Mouse (Mus musculus) testis, postnatal 14 days (tissue): ENCODE measurements at regions not wholly inside any gene's neighbourhood (a gene's known extent, or its start where the extent isn't known, plus 50 kb on each side); places are given as distances from the start of the nearest gene placed in this dataset.
A peak's percentile ranks its signal among the peaks of the same experiment; 100 is the strongest.

Experiments
- DNase-seq: peaks from one replicate; pipeline ENCODE4 v3.0.0; 2021; ENCODE audit warnings: low spot score

DNA sequence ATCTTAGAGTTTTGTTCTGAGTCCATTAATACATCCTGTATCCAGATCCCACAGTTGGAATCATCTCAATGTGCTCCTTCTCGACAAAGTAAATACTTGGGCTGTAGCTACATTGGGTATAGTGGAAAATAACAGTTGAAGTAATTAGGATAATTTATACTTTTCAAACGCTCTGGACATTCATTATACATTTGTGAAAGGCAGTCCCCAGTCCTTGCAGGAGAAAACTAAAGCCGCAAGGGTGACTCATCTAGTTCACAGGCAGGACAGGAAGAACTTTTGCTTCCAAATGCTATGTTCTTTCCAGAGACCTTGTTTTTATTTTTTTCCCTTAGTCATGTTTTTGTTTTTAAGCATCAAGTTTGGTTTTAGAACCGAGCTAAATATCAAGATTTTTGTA is 218.8 kb downstream of the Gpr37 start:
- no peak for DNase-seq

DNA sequence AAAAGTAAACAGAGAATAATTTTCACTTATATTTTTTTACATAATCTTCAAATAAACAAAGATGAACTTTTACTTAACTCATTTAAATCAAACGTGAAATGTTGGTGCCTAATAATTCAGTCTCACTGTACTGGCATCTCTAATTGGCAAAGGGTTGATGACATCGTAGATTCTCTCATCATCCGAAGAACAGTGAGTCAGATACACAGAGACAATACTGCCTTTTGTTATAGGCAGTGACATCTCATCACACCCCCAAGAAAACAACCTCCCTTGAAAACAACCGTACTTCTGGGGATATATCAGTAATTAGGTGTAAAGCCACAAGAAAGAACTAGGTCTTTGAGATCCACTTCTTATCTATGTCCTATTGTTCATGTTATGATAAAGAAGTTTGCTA is 227.5 kb downstream of the Gpr37 start:
- DNase-seq: no peak

DNA sequence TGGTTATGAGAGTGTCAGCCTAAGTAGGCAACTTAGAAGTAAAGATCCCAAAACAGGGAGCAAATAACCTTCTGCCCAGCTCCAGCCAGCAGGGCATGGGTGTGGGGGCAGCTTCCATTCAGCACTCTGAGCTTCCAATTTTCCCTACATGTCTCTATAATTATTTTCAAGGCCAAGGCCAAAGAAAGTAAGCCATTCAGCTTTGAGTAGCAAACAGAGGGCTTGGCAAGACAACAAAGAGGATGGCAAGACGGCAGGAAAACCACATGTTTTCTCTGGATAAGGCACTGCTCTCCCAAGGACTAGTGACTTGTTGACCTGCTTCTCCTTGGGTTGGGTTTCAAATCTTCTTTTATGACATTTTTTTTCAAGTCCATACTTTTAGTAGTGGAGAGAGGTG is 240.1 kb downstream of the Gpr37 start:
- DNase-seq: peak; percentile 62

- no peak for DNase-seq
These were observed 240.6 kb downstream of the Gpr37 start for GRCm38 (mm10) chr6:25449968-25450367.

- DNase-seq: no peak
These were observed 245.1 kb downstream of the Gpr37 start for GRCm38 (mm10) chr6:25445351-25445940.

- DNase-seq: no peak
These were observed 246.4 kb downstream of the Gpr37 start for GRCm38 (mm10) chr6:25444092-25444491.

DNA sequence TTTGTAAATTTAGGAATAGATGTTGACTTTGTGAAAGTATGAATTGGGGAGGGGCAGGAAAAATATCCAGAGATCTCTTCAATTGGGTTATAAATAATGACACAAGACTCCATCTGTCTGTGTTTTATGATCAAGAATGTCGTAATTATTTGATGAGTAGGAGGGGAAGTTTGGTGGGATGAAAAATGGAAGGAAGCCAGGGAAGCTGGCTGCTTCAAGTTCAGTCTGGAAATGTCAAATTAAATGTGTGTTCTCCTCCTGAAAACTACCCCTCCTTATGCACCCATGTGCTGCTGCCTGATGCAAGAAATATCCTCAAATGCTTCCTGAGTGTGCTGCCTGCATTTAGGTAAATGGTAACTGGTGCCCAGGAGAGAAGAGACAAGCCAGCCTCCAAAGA is 246.8 kb downstream of the Gpr37 start:
- no peak for DNase-seq

- DNase-seq: no peak
These were observed 248.4 kb downstream of the Gpr37 start for GRCm38 (mm10) chr6:25442096-25442495.

GRCm38 (mm10) chr6:25437875-25438274 is 252.7 kb downstream of the Gpr37 start:
- DNase-seq: no peak

DNA sequence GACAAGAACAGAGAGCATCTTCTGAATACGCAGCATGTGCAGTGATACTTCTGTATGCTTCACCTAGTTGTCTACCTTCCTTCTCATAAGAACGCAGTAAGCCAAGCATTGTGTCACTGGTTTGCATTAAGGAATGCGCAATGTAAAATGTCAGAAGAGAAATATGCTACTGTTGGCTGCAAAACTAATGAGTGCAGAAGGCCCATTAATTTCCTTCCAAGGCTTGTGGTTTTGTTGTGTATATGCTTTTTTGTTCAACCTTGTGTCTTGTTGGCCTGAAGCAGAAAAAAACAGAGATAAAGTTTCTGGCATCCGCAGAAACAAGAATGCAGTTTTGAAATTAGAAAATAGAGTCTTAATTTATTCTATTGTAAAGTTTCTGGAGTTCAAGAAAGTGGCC is 261.5 kb downstream of the Gpr37 start:
- no peak for DNase-seq

GRCm38 (mm10) chr6:25418820-25419219 is 271.7 kb downstream of the Gpr37 start:
- no peak for DNase-seq

- no peak for DNase-seq
These were observed 300.7 kb downstream of the Gpr37 start for GRCm38 (mm10) chr6:25389841-25390240.
